Mouse (Mus musculus) hindbrain, embryonic 16.5 days (tissue): ENCODE results near the gene Gldc. TPM values are rescaled to one million over a fixed set of nuclear protein-coding genes. Genes with fewer than 3 reads are reported as not detected.

ENCODE experiments used
- ATAC-seq: fragments of 200-750 bp; cut with Nextera tagmentation; 2 replicates; pipeline ENCODE4 v1.8.0; 2017; ENCODE audit warnings: moderate TSS enrichment, moderate library complexity
- H3K27ac ChIP-seq: fragments of 300-500 bp; sonication (generic); 2 replicates; pipeline ENCODE4 v1.5.1; 2014; ENCODE audit warnings: low read depth, mild to moderate bottlenecking, control low read depth, low read length, moderate library complexity
- H3K27me3 ChIP-seq: fragments of 300-500 bp; sonication (generic); replicated peaks from 2 replicates; pipeline ENCODE4 v1.6.1; 2014; ENCODE audit warnings: low read length; ENCODE audit not compliant: control insufficient read depth, insufficient read depth
- H3K36me3 ChIP-seq: fragments of 300-500 bp; sonication (generic); 2 replicates; pipeline ENCODE4 v1.6.1; 2014; ENCODE audit warnings: mild to moderate bottlenecking, low read length, moderate library complexity, mixed read lengths; ENCODE audit not compliant: control insufficient read depth, insufficient read depth
- H3K4me1 ChIP-seq: fragments of 300-500 bp; sonication (generic); 2 replicates; pipeline ENCODE4 v1.6.1; 2014; ENCODE audit warnings: low read depth, low read length; ENCODE audit not compliant: control insufficient read depth, insufficient read depth
- H3K4me2 ChIP-seq: fragments of 300-500 bp; sonication (generic); 2 replicates; pipeline ENCODE4 v1.6.1; 2014; ENCODE audit warnings: mild to moderate bottlenecking, low read length, control low read depth, moderate library complexity
- H3K4me3 ChIP-seq: fragments of 300-500 bp; sonication (generic); 2 replicates; pipeline ENCODE4 v1.5.1; 2014; ENCODE audit warnings: mild to moderate bottlenecking, low read length, control low read depth, moderate library complexity
- H3K9ac ChIP-seq: fragments of 300-500 bp; sonication (generic); 2 replicates; pipeline ENCODE4 v1.6.1; 2014; ENCODE audit warnings: low read depth, mild to moderate bottlenecking, control low read depth, low read length, moderate library complexity
- H3K9me3 ChIP-seq: fragments of 300-500 bp; sonication (generic); 2 replicates; pipeline ENCODE4 v1.6.1; 2014; ENCODE audit warnings: mild to moderate bottlenecking, low read length, moderate library complexity; ENCODE audit not compliant: control insufficient read depth
- WGBS: fragments of 180-500 bp; shearing (Covaris S2); extraction: QIAGEN DNeasy Blood & Tissue Kit; methylation state at CpG from one replicate; pipeline ENCODE4 v1.1.7; 2014; 5-methylcytosine and 5-hydroxymethylcytosine counted together
- polyA plus RNA-seq: library from polyadenylated mRNA; unstranded; fragments of >200 nt; fragmentation: Nextera tagmentation; extraction: Ambion mirVana; gene quantifications from 2 replicates; pipeline ENCODE4 v1.2.1, GENCODE M21; 2015

Gldc gene
- polyA plus RNA-seq, 1 experiment from 2014 or later, result 8.7 TPM

DNA sequence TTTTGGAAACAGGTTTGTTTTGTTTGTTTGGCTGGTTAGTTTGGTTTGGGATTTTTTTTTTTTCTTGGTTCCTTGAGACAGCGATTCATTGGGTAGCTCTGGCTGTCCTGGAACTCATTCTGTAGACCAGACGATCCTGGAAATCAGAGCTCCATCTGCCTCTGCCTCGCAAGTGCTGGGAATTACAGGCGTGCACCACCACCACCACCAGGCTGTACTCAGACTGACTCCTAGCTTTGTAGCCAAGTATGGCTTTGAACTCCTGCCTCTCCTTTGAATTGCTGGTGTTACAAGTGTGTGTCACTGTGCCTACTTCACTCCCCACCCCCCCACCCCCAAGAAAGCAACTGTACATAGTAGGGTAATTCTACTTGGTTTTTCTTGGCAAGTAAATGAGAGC lies 58.0 kb downstream of the Gldc start:
- no peak overlapping the region for H3K9ac ChIP-seq
- H3K4me2 ChIP-seq, result no peak overlapping the region
- ATAC-seq, result no peak
- H3K36me3 ChIP-seq, result no peaks in the 10 kb centered on the region
- peak overlapping the region; percentile 32 for H3K27ac ChIP-seq
- no peaks in the 10 kb centered on the region for H3K27me3 ChIP-seq
- WGBS, result 63% methylated on average over 4 of the region's 4 CpGs
- H3K9me3 ChIP-seq, result no peaks in the 10 kb centered on the region
- peaks cover 27% of the 10 kb centered on the region for H3K4me1 ChIP-seq
- no peak overlapping the region for H3K4me3 ChIP-seq

DNA sequence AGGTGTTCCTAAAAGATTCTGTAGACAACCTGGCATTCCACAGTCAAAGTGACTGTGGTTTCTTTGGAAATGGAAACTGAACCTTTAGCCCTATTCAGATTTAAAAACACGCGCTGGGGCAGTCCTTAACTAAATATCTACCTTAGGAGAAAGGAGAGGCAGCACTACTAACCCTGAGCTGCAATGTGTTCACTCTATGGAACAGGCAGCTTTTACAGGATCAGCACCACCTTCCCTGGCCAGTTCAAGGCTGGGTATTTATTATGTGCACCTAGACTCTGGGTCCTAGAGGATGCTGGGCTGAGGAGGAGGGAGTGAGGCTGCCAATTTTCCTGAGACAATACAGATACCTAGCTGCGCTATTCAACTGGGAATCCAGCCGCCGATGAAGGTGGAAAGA lies 59.6 kb downstream of the Gldc start:
- no peaks in the 10 kb centered on the region for H3K27me3 ChIP-seq
- H3K9ac ChIP-seq, result no peak overlapping the region
- H3K4me1 ChIP-seq, result peaks cover 27% of the 10 kb centered on the region
- H3K4me3 ChIP-seq, result no peak overlapping the region
- H3K27ac ChIP-seq, result no peak overlapping the region
- no peaks in the 10 kb centered on the region for H3K36me3 ChIP-seq
- no peak for ATAC-seq
- H3K9me3 ChIP-seq, result no peaks in the 10 kb centered on the region
- 90% methylated on average over 5 of the region's 5 CpGs for WGBS
- no peak overlapping the region for H3K4me2 ChIP-seq

GRCm38 (mm10) chr19:30114919-30115441 lies 60.2 kb downstream of the Gldc start:
- no peak for ATAC-seq
- H3K9ac ChIP-seq, result no peak overlapping the region
- 48% methylated on average over 14 of the region's 14 CpGs for WGBS
- H3K4me3 ChIP-seq, result no peak overlapping the region
- peaks cover 27% of the 10 kb centered on the region for H3K4me1 ChIP-seq
- no peaks in the 10 kb centered on the region for H3K36me3 ChIP-seq
- H3K9me3 ChIP-seq, result no peaks in the 10 kb centered on the region
- H3K27me3 ChIP-seq, result no peaks in the 10 kb centered on the region
- H3K4me2 ChIP-seq, result peak overlapping the region; percentile 30; the same call in 1 of the 2 replicates
- no peak overlapping the region for H3K27ac ChIP-seq

- H3K4me1 ChIP-seq, result peaks cover 30% of the 10 kb centered on the region
- H3K4me2 ChIP-seq, result no peak overlapping the region
- no peaks in the 10 kb centered on the region for H3K9me3 ChIP-seq
- WGBS, result 79% methylated on average over 16 of the region's 16 CpGs
- H3K9ac ChIP-seq, result no peak overlapping the region
- no peaks in the 10 kb centered on the region for H3K27me3 ChIP-seq
- no peaks in the 10 kb centered on the region for H3K36me3 ChIP-seq
- ATAC-seq, result no peak
- H3K4me3 ChIP-seq, result no peak overlapping the region
- H3K27ac ChIP-seq, result no peak overlapping the region
These were observed 62.1 kb downstream of the Gldc start for GRCm38 (mm10) chr19:30112961-30113688.

GRCm38 (mm10) chr19:30111421-30111820 lies 63.8 kb downstream of the Gldc start:
- Histone ChIP-seq H3K4me1 (peaks cover 15% of the 10 kb centered on the region), H3K9ac (no peak overlapping the region), H3K9me3 (no peaks in the 10 kb centered on the region), H3K4me2 (no peak overlapping the region), H3K36me3 (no peaks in the 10 kb centered on the region), H3K4me3 (no peak overlapping the region), H3K27ac (no peak overlapping the region), H3K27me3 (no peaks in the 10 kb centered on the region)
- WGBS, result 95% methylated on average over 3 of the region's 3 CpGs
- ATAC-seq, result no peak

- Histone ChIP-seq H3K27ac (peak overlapping the region; percentile 51), H3K27me3 (no peaks in the 10 kb centered on the region), H3K4me1 (peaks cover 10% of the 10 kb centered on the region), H3K4me2 (no peak overlapping the region), H3K9me3 (no peaks in the 10 kb centered on the region), H3K36me3 (no peaks in the 10 kb centered on the region), H3K9ac (no peak overlapping the region), H3K4me3 (no peak overlapping the region)
- 31% methylated on average over 6 of the region's 6 CpGs for WGBS
- peak; percentile 51 for ATAC-seq
These were observed 66.1 kb downstream of the Gldc start for GRCm38 (mm10) chr19:30109122-30109521.

DNA sequence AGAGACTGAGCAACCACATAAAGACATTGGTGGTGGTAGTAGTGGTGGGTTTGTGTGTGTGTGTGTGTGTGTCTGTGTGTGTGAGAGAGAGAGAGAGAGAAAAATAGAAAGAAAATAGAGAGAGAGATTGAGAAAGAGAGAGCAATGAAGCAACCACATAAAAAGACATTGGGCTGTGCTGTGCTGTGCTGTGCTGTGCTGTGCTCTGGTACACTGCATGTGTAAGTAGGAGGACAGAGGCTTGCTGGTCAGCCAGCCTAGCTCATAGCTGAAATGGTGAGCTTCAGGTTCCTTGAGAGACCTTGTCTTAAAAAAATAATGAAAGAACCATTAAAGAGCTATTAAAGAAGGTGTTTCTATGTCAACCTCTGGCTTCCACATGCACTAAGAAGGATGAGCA lies 66.6 kb downstream of the Gldc start:
- Histone ChIP-seq H3K9me3 (no peaks in the 10 kb centered on the region), H3K27me3 (no peaks in the 10 kb centered on the region), H3K4me1 (peaks cover 10% of the 10 kb centered on the region), H3K27ac (peak overlapping the region; percentile 40; the same call in 1 of the 2 replicates), H3K4me2 (no peak overlapping the region), H3K4me3 (no peak overlapping the region), H3K9ac (no peak overlapping the region), H3K36me3 (no peaks in the 10 kb centered on the region)
- ATAC-seq, result no peak; the same call in 1 of the 2 replicates

- no peaks in the 10 kb centered on the region for H3K9me3 ChIP-seq
- H3K27ac ChIP-seq, result 0 out of 2 replicates have a peak overlapping the region, but pooled peaks have one; percentile 29
- no peaks in the 10 kb centered on the region for H3K36me3 ChIP-seq
- H3K9ac ChIP-seq, result no peak overlapping the region
- WGBS, result 45% methylated on average over 10 of the region's 10 CpGs
- ATAC-seq, result no peak
- H3K4me1 ChIP-seq, result peaks cover 10% of the 10 kb centered on the region
- H3K4me3 ChIP-seq, result no peak overlapping the region
- H3K27me3 ChIP-seq, result no peaks in the 10 kb centered on the region
- H3K4me2 ChIP-seq, result no peak overlapping the region
These were observed 67.9 kb downstream of the Gldc start for GRCm38 (mm10) chr19:30107221-30107845.

- H3K36me3 ChIP-seq, result no peaks in the 10 kb centered on the region
- no peak overlapping the region for H3K4me2 ChIP-seq
- H3K4me1 ChIP-seq, result peaks cover 10% of the 10 kb centered on the region
- no peaks in the 10 kb centered on the region for H3K27me3 ChIP-seq
- no peak overlapping the region for H3K9ac ChIP-seq
- no peaks in the 10 kb centered on the region; the same call in 1 of the 2 replicates for H3K9me3 ChIP-seq
- H3K4me3 ChIP-seq, result no peak overlapping the region
- WGBS, result 91% methylated on average over 6 of the region's 6 CpGs
- no peak overlapping the region for H3K27ac ChIP-seq
- no peak for ATAC-seq
These were observed 70.0 kb downstream of the Gldc start for GRCm38 (mm10) chr19:30105045-30105842.
